ENCODE assay signal across 8 mouse cellular contexts in genomic region chr5:140419442-140420080, GRCm38 (mm10). TPM values are rescaled to one million over a fixed set of nuclear protein-coding genes. Genes with fewer than 3 reads are reported as not detected.
DNase-seq lines count a peak whose midpoint lies in the region; ATAC-seq and TF ChIP-seq lines count a peak whose summit lies in the region.

No protein-coding gene starts in this region.

- no peak for TF ChIP-seq CTCF in testis, adult 2 months (IDR thresholded peaks at IDR 0.05; ENCODE audit: control insufficient read depth, insufficient read depth, insufficient replicate concordance, low read depth, low read length)
- no peak for TF ChIP-seq CTCF in liver, embryonic 14.5 days (IDR thresholded peaks at IDR 0.05; ENCODE audit: low read depth)
- no peak for TF ChIP-seq CTCF in small intestine, adult 2 months (IDR thresholded peaks at IDR 0.05; ENCODE audit: extremely low read depth, insufficient read length, insufficient replicate concordance, low read depth, low read length)

- peaks cover 23% of the 10 kb centered on the region for H3K4me1 ChIP-seq in heart, embryonic 10.5 days
- H3K4me1 ChIP-seq in testis, adult 2 months (ENCODE audit: control insufficient read depth, insufficient read depth, low read length): peaks cover 9% of the 10 kb centered on the region
- H3K4me1 ChIP-seq in forebrain, embryonic 15.5 days: peaks cover 31% of the 10 kb centered on the region
- peaks cover 19% of the 10 kb centered on the region in 2 experiments for H3K4me1 ChIP-seq in liver, embryonic 14.5 days (replicated peaks; ENCODE audit: control insufficient read depth in 2 of 2, insufficient read depth in 2 of 2, low read length in 1 of 2)
- peaks cover 4% of the 10 kb centered on the region; the same call in 1 of the 2 replicates for H3K4me1 ChIP-seq in small intestine, adult 2 months (ENCODE audit: control insufficient read depth, insufficient read depth, insufficient read length, low read length)

- no peak for TF ChIP-seq EP300 in liver, embryonic 14.5 days (IDR thresholded peaks at IDR 0.05; ENCODE audit: low read depth)

- 0 out of 2 replicates have a peak, but pooled peaks have one; percentile 3 for TF ChIP-seq POLR2A in testis, adult 2 months (IDR thresholded peaks at IDR 0.05; ENCODE audit: control insufficient read depth, low read depth, low read length)
- no peak for TF ChIP-seq POLR2A in small intestine, adult 2 months (IDR thresholded peaks at IDR 0.05; ENCODE audit: low read depth, low read length)

- peak overlapping the region; percentile 100 for H3K4me3 ChIP-seq in heart, embryonic 10.5 days
- H3K4me3 ChIP-seq in testis, adult 2 months (ENCODE audit: control insufficient read depth, low read depth, low read length): peak overlapping the region; percentile 93
- H3K4me3 ChIP-seq in forebrain, embryonic 15.5 days: peak overlapping the region; percentile 98
- H3K4me3 ChIP-seq in liver, embryonic 14.5 days (ENCODE audit: insufficient read depth in 1 of 2, low read depth in 2 of 2, low read length in 2 of 2): peak overlapping the region; percentile 86 to 91
- H3K4me3 ChIP-seq in small intestine, adult 2 months (ENCODE audit: low read depth, low read length): peak overlapping the region; percentile 94

- under 1% methylated on average over 62 of the region's 62 CpGs for WGBS in heart, embryonic 10.5 days
- WGBS in forebrain, embryonic 15.5 days: under 1% methylated on average over 62 of the region's 62 CpGs
- under 1% methylated on average over 56 of the region's 62 CpGs for WGBS in liver, embryonic 14.5 days (ENCODE audit: insufficient replicate concordance)
- WGBS in small intestine, adult 2 months: 1% methylated on average over 62 of the region's 62 CpGs

- peak overlapping the region; percentile 90 for H3K4me2 ChIP-seq in forebrain, embryonic 15.5 days (replicated peaks)
- H3K4me2 ChIP-seq in liver, embryonic 14.5 days (ENCODE audit: low read depth): peak overlapping the region; percentile 97

- no peaks in the 10 kb centered on the region for H3K9me3 ChIP-seq in heart, embryonic 10.5 days
- no peaks in the 10 kb centered on the region for H3K9me3 ChIP-seq in forebrain, embryonic 15.5 days
- no peaks in the 10 kb centered on the region for H3K9me3 ChIP-seq in liver, embryonic 14.5 days (ENCODE audit: control insufficient read depth, low read length)

- peaks cover 22% of the 10 kb centered on the region for H3K36me3 ChIP-seq in heart, embryonic 10.5 days
- H3K36me3 ChIP-seq in testis, adult 2 months (ENCODE audit: control insufficient read depth, insufficient read depth, low read length): peaks cover 1% of the 10 kb centered on the region; the same call in 1 of the 2 replicates
- H3K36me3 ChIP-seq in forebrain, embryonic 15.5 days: 0 out of 2 replicates have a peak, but pooled peaks cover 5% of the 10 kb centered on the region
- H3K36me3 ChIP-seq in liver, embryonic 14.5 days (replicated peaks; ENCODE audit: control insufficient read depth, insufficient read depth, low read depth): peaks cover 12% of the 10 kb centered on the region
- H3K36me3 ChIP-seq in small intestine, adult 2 months (ENCODE audit: control insufficient read depth, insufficient read depth, low read length): no peaks in the 10 kb centered on the region; the same call in 1 of the 2 replicates

- peak overlapping the region; percentile 98 for H3K27ac ChIP-seq in heart, embryonic 10.5 days
- peak overlapping the region; percentile 77 for H3K27ac ChIP-seq in testis, adult 2 months (ENCODE audit: control insufficient read depth, insufficient read depth, low read depth, low read length)
- H3K27ac ChIP-seq in forebrain, embryonic 15.5 days (replicated peaks): peak overlapping the region; percentile 93
- H3K27ac ChIP-seq in liver, embryonic 14.5 days: peak overlapping the region; percentile 16
- H3K27ac ChIP-seq in small intestine, adult 2 months (ENCODE audit: insufficient read depth, low read depth, low read length): peak overlapping the region; percentile 54; the same call in 1 of the 2 replicates

- peak; percentile 31; the same call in 1 of the 2 replicates for ATAC-seq in forebrain, embryonic 15.5 days (replicated peaks)
- ATAC-seq in liver, embryonic 14.5 days (ENCODE audit: insufficient read depth): peak; percentile 68

- peak overlapping the region; percentile 93 for H3K9ac ChIP-seq in forebrain, embryonic 15.5 days (replicated peaks)
- H3K9ac ChIP-seq in liver, embryonic 14.5 days (replicated peaks): peak overlapping the region; percentile 83

- no peak for DNase-seq in heart, embryonic 10.5 days (ENCODE audit: low spot score)
- DNase-seq in heart, adult 18-20 months: no peak
- no peak for DNase-seq in testis, postnatal 14 days (ENCODE audit: low spot score)
- peak in 2 of 3 experiments; percentile 28 to 31 for DNase-seq in liver, embryonic 14.5 days (ENCODE audit: low read depth in 3 of 3, low spot score in 3 of 3)
- no peak for DNase-seq in cerebellum, postnatal 4 days (ENCODE audit: low spot score in 2 of 2)

- no peaks in the 10 kb centered on the region for H3K27me3 ChIP-seq in heart, embryonic 10.5 days (ENCODE audit: insufficient read depth, poor library complexity, severe bottlenecking)
- no peaks in the 10 kb centered on the region for H3K27me3 ChIP-seq in testis, adult 2 months (ENCODE audit: control insufficient read depth, insufficient read depth, low read length)
- H3K27me3 ChIP-seq in forebrain, embryonic 15.5 days: no peaks in the 10 kb centered on the region
- no peaks in the 10 kb centered on the region for H3K27me3 ChIP-seq in liver, embryonic 14.5 days (ENCODE audit: control insufficient read depth, insufficient read depth, low read length)
- H3K27me3 ChIP-seq in small intestine, adult 2 months (ENCODE audit: control insufficient read depth, insufficient read depth, low read length): no peaks in the 10 kb centered on the region

RNA-seq across cellular contexts. Expression of gene Eif3b, which starts 0.4 kb away (rescaled TPM):
- polyA plus RNA-seq in heart, embryonic 10.5 days (2016; fragmentation: Nextera tagmentation; extraction: Ambion mirVana): 125 and 201 TPM in 2 replicates
- 10 to 100 TPM; 97.4 to 97.6 TPM for total RNA-seq in heart, adult 18-20 months (2021)
- 249 and 275 TPM in 2 replicates for polyA plus RNA-seq in testis, adult 2 months (2012; rRNA removed)
- polyA plus RNA-seq in forebrain, embryonic 15.5 days (2015; fragmentation: Nextera tagmentation; extraction: Ambion mirVana): 96.7 and 102 TPM in 2 replicates
- 50.9 and 86.8 TPM in 2 replicates for polyA plus RNA-seq in liver, embryonic 14.5 days (2012; rRNA removed)
- polyA plus RNA-seq in liver, embryonic 14.5 days (2014; fragmentation: Nextera tagmentation; extraction: Ambion mirVana): 85.2 and 99.6 TPM in 2 replicates
- polyA plus RNA-seq in small intestine, adult 2 months (2012; rRNA removed): 40.9 and 68.3 TPM in 2 replicates

RNA-seq across cellular contexts. Expression of gene Gm4869, which starts 25.9 kb away (rescaled TPM):
- not detected in 2 replicates for polyA plus RNA-seq in heart, embryonic 10.5 days (2016; fragmentation: Nextera tagmentation; extraction: Ambion mirVana)
- total RNA-seq in heart, adult 18-20 months (2021): not detected
- polyA plus RNA-seq in testis, adult 2 months (2012; rRNA removed): 0.14 and 0.16 TPM in 2 replicates
- polyA plus RNA-seq in forebrain, embryonic 15.5 days (2015; fragmentation: Nextera tagmentation; extraction: Ambion mirVana): not detected in 2 replicates
- 0.01 TPM in 1 of 2 replicates, not detected in the other for polyA plus RNA-seq in liver, embryonic 14.5 days (2012; rRNA removed)
- not detected in 2 replicates for polyA plus RNA-seq in liver, embryonic 14.5 days (2014; fragmentation: Nextera tagmentation; extraction: Ambion mirVana)
- polyA plus RNA-seq in small intestine, adult 2 months (2012; rRNA removed): 0.04 TPM in 1 of 2 replicates, not detected in the other

RNA-seq across cellular contexts. Expression of gene Snx8, which starts 30.5 kb away (rescaled TPM):
- polyA plus RNA-seq in heart, embryonic 10.5 days (2016; fragmentation: Nextera tagmentation; extraction: Ambion mirVana): 19.2 and 20.1 TPM in 2 replicates
- total RNA-seq in heart, adult 18-20 months (2021): 10 to 100 TPM; 15.3 to 17.3 TPM
- polyA plus RNA-seq in testis, adult 2 months (2012; rRNA removed): 3.8 and 4.3 TPM in 2 replicates
- polyA plus RNA-seq in forebrain, embryonic 15.5 days (2015; fragmentation: Nextera tagmentation; extraction: Ambion mirVana): 17.9 and 18.8 TPM in 2 replicates
- polyA plus RNA-seq in liver, embryonic 14.5 days (2012; rRNA removed): 6.6 TPM in 2 replicates
- 4.1 and 4.9 TPM in 2 replicates for polyA plus RNA-seq in liver, embryonic 14.5 days (2014; fragmentation: Nextera tagmentation; extraction: Ambion mirVana)
- polyA plus RNA-seq in small intestine, adult 2 months (2012; rRNA removed): 5.0 and 6.6 TPM in 2 replicates

Comparison
In these comparisons a context has a peak if more than half of its experiments do, and no peak if none do; other contexts are left out.
1. DNase-seq: peak in liver, embryonic 14.5 days (2 of 3); none in heart, embryonic 10.5 days (single experiment), heart, adult 18-20 months (0 of 2), testis, postnatal 14 days (single experiment) and cerebellum, postnatal 4 days (0 of 2).
2. H3K27ac ChIP-seq: peak in every context shown above with its lines; median percentile 98 in heart, embryonic 10.5 days; 93 in forebrain, embryonic 15.5 days; 77 in testis, adult 2 months; 54 in small intestine, adult 2 months; 16 in liver, embryonic 14.5 days.
3. Peak in every context shown above with its lines, with median percentiles within 50 percentile points of each other: H3K4me3 ChIP-seq.